ENCODE assay signal across 21 mouse cellular contexts in genomic region chr7:74399729-74400128, GRCm38 (mm10).
A peak's percentile ranks its signal among the peaks of the same experiment; 100 is the strongest.
DNase-seq lines count a peak whose midpoint lies in the region; ATAC-seq and TF ChIP-seq lines count a peak whose summit lies in the region.
"Had no signal": no experiment of that assay in that cellular context is flagged by ENCODE, and none has a peak within 500 bp of the region (broad histone marks: within the 10 kb centered on the region; RNA-seq: fewer than 3 reads in every experiment).

No protein-coding gene starts in this region.

- peak; percentile 79 for ATAC-seq in cerebellum, adult (ENCODE audit: insufficient number of reproducible peaks, low FRiP score, low TSS enrichment)
- no peak for ATAC-seq in kidney, postnatal 0 days (replicated peaks; ENCODE audit: low FRiP score, low read depth)
- no peak for ATAC-seq in lung, postnatal 0 days
- ATAC-seq in heart, embryonic 11.5 days (replicated peaks; ENCODE audit: insufficient number of reproducible peaks, low FRiP score, low TSS enrichment): no peak
- ATAC-seq: activated CD4-positive, CD25-positive, alpha-beta regulatory T cell, adult 4 months; forebrain, embryonic 15.5 days; hindbrain, postnatal 0 days had no signal

- H3K4me3 ChIP-seq in kidney, postnatal 0 days (replicated peaks; ENCODE audit: low read depth, low read length): no peak overlapping the region
- H3K4me3 ChIP-seq in lung, postnatal 0 days (ENCODE audit: low read depth, low read length): no peak overlapping the region
- H3K4me3 ChIP-seq in heart, embryonic 11.5 days (ENCODE audit: low read depth, low read length): no peak overlapping the region
- H3K4me3 ChIP-seq: embryonic facial prominence, embryonic 12.5 days; erythroblast, embryonic 14.5 days; forebrain, embryonic 15.5 days; hindbrain, embryonic 10.5 days; midbrain, embryonic 12.5 days; neural tube, embryonic 12.5 days had no signal

- no peak for DNase-seq in cerebellum, postnatal 4 days (ENCODE audit: low spot score in 2 of 2)
- DNase-seq in brain, adult 2 months (ENCODE audit: low read depth, low spot score): peak; percentile 91
- DNase-seq in cerebellum, adult 9-11 months: peak; percentile 87
- no peak for DNase-seq in kidney, postnatal 0 days (ENCODE audit: low spot score)
- no peak for DNase-seq in lung, postnatal 0 days (ENCODE audit: low spot score)
- DNase-seq in right cerebral cortex, postnatal 4 days: no peak
- DNase-seq: adrenal gland, postnatal 14 days; gastrocnemius, postnatal 14 days; right cerebral cortex, adult 18-20 months; thymus, postnatal 14 days had no signal

- H3K27ac ChIP-seq in kidney, postnatal 0 days: peak overlapping the region; percentile 55; the same call in 1 of the 2 replicates
- H3K27ac ChIP-seq in lung, postnatal 0 days (ENCODE audit: low read length): no peak overlapping the region
- H3K27ac ChIP-seq in heart, embryonic 11.5 days (ENCODE audit: low read depth, low read length): no peak overlapping the region
- H3K27ac ChIP-seq: embryonic facial prominence, embryonic 12.5 days; forebrain, embryonic 15.5 days; hindbrain, embryonic 10.5 days; hindbrain, postnatal 0 days; liver, embryonic 14.5 days; midbrain, embryonic 12.5 days; neural tube, embryonic 12.5 days had no signal

- no peak overlapping the region for H3K4me2 ChIP-seq in kidney, postnatal 0 days (ENCODE audit: low read length)
- no peak overlapping the region for H3K4me2 ChIP-seq in lung, postnatal 0 days (replicated peaks; ENCODE audit: low read depth, low read length)
- H3K4me2 ChIP-seq in heart, embryonic 11.5 days: no peak overlapping the region
- H3K4me2 ChIP-seq: embryonic facial prominence, embryonic 12.5 days; forebrain, embryonic 15.5 days; midbrain, embryonic 12.5 days; neural tube, embryonic 12.5 days had no signal

- no peak for TF ChIP-seq EP300 in lung, postnatal 0 days (IDR thresholded peaks at IDR 0.05)

- H3K9ac ChIP-seq in kidney, postnatal 0 days (ENCODE audit: low read depth, low read length): no peak overlapping the region
- H3K9ac ChIP-seq in lung, postnatal 0 days (replicated peaks; ENCODE audit: low read depth): no peak overlapping the region
- H3K9ac ChIP-seq in heart, embryonic 11.5 days (ENCODE audit: low read depth, low read length): no peak overlapping the region
- H3K9ac ChIP-seq: embryonic facial prominence, embryonic 12.5 days; forebrain, embryonic 15.5 days; liver, embryonic 14.5 days; midbrain, embryonic 12.5 days; neural tube, embryonic 12.5 days had no signal

- H3K4me1 ChIP-seq in kidney, postnatal 0 days (replicated peaks; ENCODE audit: insufficient read depth, low read length): no peaks in the 10 kb centered on the region
- no peaks in the 10 kb centered on the region for H3K4me1 ChIP-seq in lung, postnatal 0 days (ENCODE audit: insufficient read depth, low read depth, low read length)
- no peaks in the 10 kb centered on the region for H3K4me1 ChIP-seq in heart, embryonic 11.5 days (ENCODE audit: control insufficient read depth, insufficient read depth, low read length)
- H3K4me1 ChIP-seq: embryonic facial prominence, embryonic 12.5 days; forebrain, embryonic 15.5 days; midbrain, embryonic 12.5 days had no signal

- no peaks in the 10 kb centered on the region for H3K9me3 ChIP-seq in kidney, postnatal 0 days (replicated peaks; ENCODE audit: low read length)
- H3K9me3 ChIP-seq in lung, postnatal 0 days (ENCODE audit: low read length): no peaks in the 10 kb centered on the region
- no peaks in the 10 kb centered on the region for H3K9me3 ChIP-seq in heart, embryonic 11.5 days (replicated peaks; ENCODE audit: control insufficient read depth, low read length)
- H3K9me3 ChIP-seq: embryonic facial prominence, embryonic 12.5 days; forebrain, embryonic 15.5 days; hindbrain, embryonic 10.5 days; midbrain, embryonic 12.5 days; neural tube, embryonic 12.5 days had no signal

- 85% methylated on average over 6 of the region's 6 CpGs for WGBS in kidney, postnatal 0 days
- WGBS in lung, postnatal 0 days: 83% methylated on average over 6 of the region's 6 CpGs
- WGBS in heart, embryonic 11.5 days (ENCODE audit: insufficient replicate concordance): 78% methylated on average over 6 of the region's 6 CpGs

- H3K36me3 ChIP-seq in kidney, postnatal 0 days (ENCODE audit: insufficient read depth, low read length): no peaks in the 10 kb centered on the region
- H3K36me3 ChIP-seq in lung, postnatal 0 days (ENCODE audit: insufficient read depth, low read length): no peaks in the 10 kb centered on the region
- no peaks in the 10 kb centered on the region for H3K36me3 ChIP-seq in heart, embryonic 11.5 days (ENCODE audit: control insufficient read depth, insufficient read depth, low read length)
- H3K36me3 ChIP-seq: embryonic facial prominence, embryonic 12.5 days; forebrain, embryonic 15.5 days; hindbrain, embryonic 10.5 days; midbrain, embryonic 12.5 days; neural tube, embryonic 12.5 days had no signal

- H3K27me3 ChIP-seq in kidney, postnatal 0 days (ENCODE audit: insufficient read depth, low read length): no peaks in the 10 kb centered on the region
- no peaks in the 10 kb centered on the region for H3K27me3 ChIP-seq in lung, postnatal 0 days (replicated peaks; ENCODE audit: insufficient read depth, low read length)
- H3K27me3 ChIP-seq in heart, embryonic 11.5 days (ENCODE audit: control insufficient read depth, insufficient read depth, low read length): no peaks in the 10 kb centered on the region
- H3K27me3 ChIP-seq: embryonic facial prominence, embryonic 12.5 days; forebrain, embryonic 15.5 days; midbrain, embryonic 12.5 days; neural tube, embryonic 12.5 days had no signal

- no peak for TF ChIP-seq CTCF in kidney, postnatal 0 days (IDR thresholded peaks at IDR 0.05; ENCODE audit: low read depth)
- TF ChIP-seq CTCF in lung, postnatal 0 days (IDR thresholded peaks at IDR 0.05): no peak

Comparison
In these comparisons a context has a peak if more than half of its experiments do, and no peak if none do; other contexts are left out.
1. DNase-seq: peak in brain, adult 2 months (single experiment) and cerebellum, adult 9-11 months (single experiment); none in cerebellum, postnatal 4 days (0 of 2), kidney, postnatal 0 days (single experiment), lung, postnatal 0 days (single experiment) and right cerebral cortex, postnatal 4 days (single experiment).